Mouse (Mus musculus) ES-Bruce4 (cell line): ENCODE results near the gene Tcerg1l.

Source experiments
- CTCF ChIP-seq: IDR thresholded peaks from one replicate; pipeline ENCODE4 v1.8.1; 2011; ENCODE audit warnings: low read depth, low read length
- EP300 ChIP-seq: IDR thresholded peaks from 2 replicates; pipeline ENCODE4 v1.6.1; 2011; ENCODE audit warnings: low read depth, low read length; ENCODE audit not compliant: insufficient read depth
- POLR2A ChIP-seq: IDR thresholded peaks from one replicate; pipeline ENCODE4 v1.8.1; 2011; ENCODE audit warnings: low read length; ENCODE audit not compliant: insufficient read depth

DNA sequence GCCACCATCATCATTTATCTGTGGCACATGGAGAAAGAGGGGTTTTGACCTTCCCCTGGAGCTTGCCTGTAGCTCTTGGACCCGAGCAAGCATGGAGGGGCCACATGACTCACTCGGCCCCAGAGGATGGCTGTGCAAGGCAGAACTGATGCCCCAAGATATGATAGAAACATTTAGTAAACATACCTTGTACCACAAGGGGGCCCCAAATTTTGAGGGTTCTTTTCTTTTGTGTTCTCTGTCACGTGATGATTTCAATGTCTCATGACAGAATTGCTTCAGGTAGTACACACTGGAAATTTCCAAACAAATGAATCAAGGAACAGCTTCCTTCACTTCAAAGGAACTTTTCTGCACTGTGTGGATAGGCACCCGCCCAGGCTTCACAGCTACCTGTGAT, 35.0 kb upstream of the Tcerg1l start:
- TF ChIP-seq CTCF (no peak), POLR2A (no peak), EP300 (no peak)
